23 mouse cellular contexts compared by ENCODE assay signal in genomic region chr1:100430038-100430774, GRCm38 (mm10).
A peak's percentile ranks its signal among the peaks of the same experiment; 100 is the strongest.
DNase-seq lines count a peak whose midpoint lies in the region; ATAC-seq and TF ChIP-seq lines count a peak whose summit lies in the region.
"Had no signal": no experiment of that assay in that cellular context is flagged by ENCODE, and none has a peak within 500 bp of the region (broad histone marks: within the 10 kb centered on the region; RNA-seq: fewer than 3 reads in every experiment).

No protein-coding gene starts in this region.

- 78% methylated on average over 1 of the region's 1 CpGs for WGBS in limb, embryonic 14.5 days
- WGBS in limb, embryonic 10.5 days: 96% methylated on average over 1 of the region's 1 CpGs
- WGBS in midbrain, postnatal 0 days: 87% methylated on average over 1 of the region's 1 CpGs
- 95% methylated on average over 1 of the region's 1 CpGs for WGBS in midbrain, embryonic 10.5 days
- WGBS in stomach, embryonic 15.5 days: 59% methylated on average over 1 of the region's 1 CpGs

- DNase-seq in frontal cortex, postnatal 36 days (ENCODE audit: low spot score in 2 of 2): no peak
- DNase-seq in limb, embryonic 14.5 days (ENCODE audit: low spot score): peak; percentile 49
- no peak for DNase-seq in limb, embryonic 10.5 days (ENCODE audit: low spot score)
- peak; percentile 9 for DNase-seq in midbrain, postnatal 0 days (ENCODE audit: low spot score)
- DNase-seq in midbrain, embryonic 10.5 days (ENCODE audit: low spot score): no peak
- DNase-seq in gastrocnemius, postnatal 14 days: no peak
- DNase-seq: adrenal gland, postnatal 10 days; cerebellum, adult 11-12 months; cerebellum, adult 9-10 months; cerebellum, postnatal 25 days; gastrocnemius, postnatal 10 days; heart, adult 2 months; heart, postnatal 14 days had no signal

- no peaks in the 10 kb centered on the region for H3K27me3 ChIP-seq in limb, embryonic 14.5 days (ENCODE audit: control insufficient read depth, insufficient read depth, low read length)
- no peaks in the 10 kb centered on the region for H3K27me3 ChIP-seq in limb, embryonic 10.5 days (ENCODE audit: low read depth, poor library complexity, severe bottlenecking)
- no peaks in the 10 kb centered on the region for H3K27me3 ChIP-seq in midbrain, postnatal 0 days (ENCODE audit: insufficient read depth, low read length)
- no peaks in the 10 kb centered on the region for H3K27me3 ChIP-seq in midbrain, embryonic 10.5 days (ENCODE audit: low read depth, poor library complexity, severe bottlenecking)
- no peaks in the 10 kb centered on the region for H3K27me3 ChIP-seq in stomach, embryonic 15.5 days (replicated peaks)
- H3K27me3 ChIP-seq: embryonic facial prominence, embryonic 13.5 days; heart, embryonic 15.5 days had no signal

- no peak overlapping the region for H3K4me2 ChIP-seq in limb, embryonic 14.5 days (replicated peaks; ENCODE audit: low read depth, low read length, severe bottlenecking)
- H3K4me2 ChIP-seq in midbrain, postnatal 0 days (ENCODE audit: low read depth, low read length, poor library complexity, severe bottlenecking): no peak overlapping the region
- H3K4me2 ChIP-seq in stomach, embryonic 15.5 days: no peak overlapping the region
- H3K4me2 ChIP-seq: embryonic facial prominence, embryonic 13.5 days; heart, embryonic 11.5 days; heart, embryonic 15.5 days; hindbrain, embryonic 14.5 days had no signal

- TF ChIP-seq CTCF in midbrain, postnatal 0 days (IDR thresholded peaks at IDR 0.05): no peak

- H3K4me3 ChIP-seq in limb, embryonic 14.5 days (replicated peaks; ENCODE audit: low read length): no peak overlapping the region
- H3K4me3 ChIP-seq in limb, embryonic 10.5 days: no peak overlapping the region
- no peak overlapping the region for H3K4me3 ChIP-seq in midbrain, postnatal 0 days (ENCODE audit: low read depth, low read length)
- H3K4me3 ChIP-seq in midbrain, embryonic 10.5 days: no peak overlapping the region
- no peak overlapping the region for H3K4me3 ChIP-seq in stomach, embryonic 15.5 days (replicated peaks)
- H3K4me3 ChIP-seq: embryonic facial prominence, embryonic 13.5 days; erythroblast, embryonic 14.5 days; forebrain, embryonic 10.5 days; heart, adult 2 months; heart, embryonic 15.5 days; hindbrain, embryonic 10.5 days had no signal

- no peak for TF ChIP-seq POLR2A in limb, embryonic 14.5 days (IDR thresholded peaks at IDR 0.05; ENCODE audit: borderline replicate concordance, extremely low read depth, insufficient read depth, insufficient read length)

- intact Hi-C loops in gastrocnemius, postnatal 14 days (cut with DNase I; ENCODE audit: low total_unique reads): no loop called here

- H3K4me1 ChIP-seq in limb, embryonic 14.5 days (ENCODE audit: control insufficient read depth, insufficient read depth, low read length): no peaks in the 10 kb centered on the region
- no peaks in the 10 kb centered on the region for H3K4me1 ChIP-seq in limb, embryonic 10.5 days
- no peaks in the 10 kb centered on the region for H3K4me1 ChIP-seq in midbrain, postnatal 0 days (ENCODE audit: insufficient read depth, low read length)
- no peaks in the 10 kb centered on the region for H3K4me1 ChIP-seq in midbrain, embryonic 10.5 days
- H3K4me1 ChIP-seq in stomach, embryonic 15.5 days: no peaks in the 10 kb centered on the region
- H3K4me1 ChIP-seq: embryonic facial prominence, embryonic 13.5 days; forebrain, embryonic 10.5 days; heart, embryonic 15.5 days; hindbrain, embryonic 10.5 days had no signal

- H3K27ac ChIP-seq in limb, embryonic 14.5 days (replicated peaks; ENCODE audit: low read depth, low read length): no peak overlapping the region
- H3K27ac ChIP-seq in limb, embryonic 10.5 days: no peak overlapping the region
- no peak overlapping the region for H3K27ac ChIP-seq in midbrain, postnatal 0 days (ENCODE audit: low read depth, low read length)
- H3K27ac ChIP-seq in midbrain, embryonic 10.5 days (replicated peaks): no peak overlapping the region
- no peak overlapping the region; the same call in 1 of the 2 replicates for H3K27ac ChIP-seq in stomach, embryonic 15.5 days
- H3K27ac ChIP-seq: embryonic facial prominence, embryonic 13.5 days; forebrain, embryonic 10.5 days; heart, adult 2 months; heart, embryonic 15.5 days; hindbrain, embryonic 10.5 days; hindbrain, embryonic 14.5 days had no signal

- H3K9ac ChIP-seq in limb, embryonic 14.5 days (ENCODE audit: low read depth, low read length, severe bottlenecking): no peak overlapping the region
- no peak overlapping the region for H3K9ac ChIP-seq in midbrain, postnatal 0 days (replicated peaks; ENCODE audit: low read length, poor library complexity, severe bottlenecking)
- no peak overlapping the region for H3K9ac ChIP-seq in stomach, embryonic 15.5 days
- H3K9ac ChIP-seq: embryonic facial prominence, embryonic 13.5 days; heart, embryonic 15.5 days; hindbrain, embryonic 14.5 days had no signal

- peak; percentile 73 for ATAC-seq in frontal cortex, adult (ENCODE audit: low TSS enrichment)
- ATAC-seq in limb, embryonic 14.5 days (ENCODE audit: low FRiP score, low read depth): no peak
- ATAC-seq in midbrain, postnatal 0 days (ENCODE audit: low FRiP score): no peak
- peak; percentile 60; the same call in 1 of the 2 replicates for ATAC-seq in stomach, embryonic 15.5 days (ENCODE audit: insufficient read depth, low FRiP score, low read depth)
- ATAC-seq: forebrain, embryonic 14.5 days had no signal

- no peaks in the 10 kb centered on the region for H3K36me3 ChIP-seq in limb, embryonic 14.5 days (ENCODE audit: control insufficient read depth, insufficient read depth, low read length)
- H3K36me3 ChIP-seq in limb, embryonic 10.5 days: no peaks in the 10 kb centered on the region
- H3K36me3 ChIP-seq in midbrain, postnatal 0 days (ENCODE audit: insufficient read depth, low read length): no peaks in the 10 kb centered on the region; the same call in 1 of the 2 replicates
- no peaks in the 10 kb centered on the region for H3K36me3 ChIP-seq in midbrain, embryonic 10.5 days
- no peaks in the 10 kb centered on the region for H3K36me3 ChIP-seq in stomach, embryonic 15.5 days
- H3K36me3 ChIP-seq: embryonic facial prominence, embryonic 13.5 days; forebrain, embryonic 10.5 days; heart, embryonic 15.5 days; hindbrain, embryonic 10.5 days had no signal

- no peaks in the 10 kb centered on the region for H3K9me3 ChIP-seq in limb, embryonic 14.5 days (ENCODE audit: control insufficient read depth, low read length)
- H3K9me3 ChIP-seq in limb, embryonic 10.5 days (replicated peaks): no peaks in the 10 kb centered on the region
- H3K9me3 ChIP-seq in midbrain, postnatal 0 days (ENCODE audit: low read length): no peaks in the 10 kb centered on the region
- H3K9me3 ChIP-seq in midbrain, embryonic 10.5 days (replicated peaks): no peaks in the 10 kb centered on the region
- H3K9me3 ChIP-seq in stomach, embryonic 15.5 days: no peaks in the 10 kb centered on the region
- H3K9me3 ChIP-seq: embryonic facial prominence, embryonic 13.5 days; forebrain, embryonic 10.5 days; heart, embryonic 15.5 days; hindbrain, embryonic 10.5 days had no signal

Comparison
In these comparisons a context has a peak if more than half of its experiments do, and no peak if none do; other contexts are left out.
1. DNase-seq: peak in limb, embryonic 14.5 days (single experiment) and midbrain, postnatal 0 days (single experiment); none in frontal cortex, postnatal 36 days (0 of 2), limb, embryonic 10.5 days (single experiment), midbrain, embryonic 10.5 days (single experiment) and gastrocnemius, postnatal 14 days (single experiment).
2. ATAC-seq: peak in frontal cortex, adult (single experiment) and stomach, embryonic 15.5 days (single experiment); none in limb, embryonic 14.5 days (single experiment) and midbrain, postnatal 0 days (single experiment).